Mouse (Mus musculus) MEL (cell line): ENCODE results near the gene Chpf. TPM values are rescaled to one million over a fixed set of nuclear protein-coding genes. Genes with fewer than 3 reads are reported as not detected.

Experiments used
- DNase-seq: peaks from one replicate; pipeline ENCODE4 v3.0.0; 2011; ENCODE audit warnings: low read depth, low spot score
- H3K27ac ChIP-seq: 2 replicates; pipeline ENCODE4 v1.5.1; 2012; ENCODE audit warnings: low read depth, mild to moderate bottlenecking, control low read depth, low read length, moderate library complexity; ENCODE audit not compliant: control insufficient read depth
- H3K27me3 ChIP-seq, 2 experiments: fragments of 150-350 bp in 1 of 2; sonication (generic) in 1 of 2; 2 replicates each; pipeline ENCODE4 v1.6.1; 2012; ENCODE audit warnings: low read length in 2 of 2, mild to moderate bottlenecking in 2 of 2, improper control_type of control experiment in 1 of 2, moderate library complexity in 1 of 2; ENCODE audit not compliant: insufficient read depth in 2 of 2, control insufficient read depth in 1 of 2
- H3K36me3 ChIP-seq, 2 experiments: 2 replicates each; pipeline ENCODE4 v1.6.1; 2012 to 2014; ENCODE audit warnings: low read length in 2 of 2, improper control_type of control experiment in 1 of 2, inconsistent platforms in 1 of 2, mild to moderate bottlenecking in 1 of 2; ENCODE audit not compliant: insufficient read depth in 2 of 2, control insufficient read depth in 1 of 2
- H3K4me1 ChIP-seq, 2 experiments: fragments of 150-350 bp in 1 of 2; sonication (generic) in 1 of 2; 2 replicates each; pipeline ENCODE4 v1.6.1; 2012; ENCODE audit warnings: low read length in 2 of 2, improper control_type of control experiment in 1 of 2, mild to moderate bottlenecking in 1 of 2; ENCODE audit not compliant: insufficient read depth in 2 of 2, control insufficient read depth in 1 of 2
- H3K4me3 ChIP-seq, 2 experiments: fragments of 150-350 bp in 1 of 2; sonication (generic) in 1 of 2; 2 replicates each; pipeline ENCODE4 v1.5.1; 2012; ENCODE audit warnings: low read depth in 2 of 2, low read length in 2 of 2, mild to moderate bottlenecking in 2 of 2, moderate library complexity in 2 of 2, control low read depth in 1 of 2, improper control_type of control experiment in 1 of 2; ENCODE audit not compliant: control insufficient read depth in 1 of 2, insufficient read depth in 1 of 2
- H3K79me2 ChIP-seq: 2 replicates; pipeline ENCODE4 v1.6.1; 2012; ENCODE audit warnings: mild to moderate bottlenecking, low read length, moderate library complexity; ENCODE audit not compliant: control insufficient read depth, poor library complexity, insufficient read depth
- H3K9ac ChIP-seq: 2 replicates; pipeline ENCODE4 v1.6.1; 2012; ENCODE audit warnings: low read depth, mild to moderate bottlenecking, control low read depth, low read length, moderate library complexity; ENCODE audit not compliant: control insufficient read depth, poor library complexity, severe bottlenecking
- H3K9me3 ChIP-seq: fragments of 150-350 bp; sonication (generic); replicated peaks from 2 replicates; pipeline ENCODE4 v1.6.1; 2012; ENCODE audit warnings: mild to moderate bottlenecking, low read length, improper control_type of control experiment, moderate library complexity; ENCODE audit not compliant: insufficient read depth
- CHD1 ChIP-seq: IDR thresholded peaks from 2 replicates; pipeline ENCODE4 v1.6.1; 2012; ENCODE audit warnings: low read depth, mild to moderate bottlenecking, inconsistent platforms, low read length, improper control_type of control experiment
- ELF1 ChIP-seq: IDR thresholded peaks from 2 replicates; pipeline ENCODE4 v1.6.1; 2014; ENCODE audit warnings: low read depth, mild to moderate bottlenecking, inconsistent platforms, low read length, improper control_type of control experiment, moderate library complexity
- ETS1 ChIP-seq: IDR thresholded peaks from 2 replicates; pipeline ENCODE4 v1.6.1; 2012; ENCODE audit warnings: low read depth, mild to moderate bottlenecking, inconsistent platforms, low read length, improper control_type of control experiment, moderate library complexity
- GABPA ChIP-seq: IDR thresholded peaks from 2 replicates; pipeline ENCODE4 v1.6.1; 2012; ENCODE audit warnings: low read depth, mild to moderate bottlenecking, inconsistent platforms, low read length, improper control_type of control experiment, moderate library complexity
- HCFC1 ChIP-seq: IDR thresholded peaks from 2 replicates; pipeline ENCODE4 v1.6.1; 2012; ENCODE audit warnings: low read depth, mild to moderate bottlenecking, inconsistent platforms, low read length, improper control_type of control experiment, moderate library complexity
- KAT2A ChIP-seq: conservative IDR thresholded peaks from 2 replicates; pipeline ENCODE4 v1.6.1; 2012; ENCODE audit warnings: low read depth, low read length, improper control_type of control experiment, inconsistent platforms
- MAFK ChIP-seq: IDR thresholded peaks from 2 replicates; pipeline ENCODE4 v1.6.1; 2011; ENCODE audit warnings: low read depth, mild to moderate bottlenecking, low read length, improper control_type of control experiment, borderline replicate concordance
- MAX ChIP-seq: IDR thresholded peaks from 2 replicates; pipeline ENCODE4 v1.6.1; 2011; ENCODE audit warnings: low read length, improper control_type of control experiment
- MAZ ChIP-seq: IDR thresholded peaks from 2 replicates; pipeline ENCODE4 v1.6.1; 2012; ENCODE audit warnings: low read depth, mild to moderate bottlenecking, inconsistent platforms, low read length, improper control_type of control experiment
- MXI1 ChIP-seq: IDR thresholded peaks from 2 replicates; pipeline ENCODE4 v1.6.1; 2011; ENCODE audit warnings: mild to moderate bottlenecking, low read depth, low read length, improper control_type of control experiment
- NELFE ChIP-seq: IDR thresholded peaks from 2 replicates; pipeline ENCODE4 v1.6.1; 2011; ENCODE audit warnings: low read depth, low read length, improper control_type of control experiment
- NRF1 ChIP-seq: IDR thresholded peaks from 2 replicates; pipeline ENCODE4 v1.6.1; 2014; ENCODE audit warnings: low read depth, mild to moderate bottlenecking, inconsistent platforms, low read length, improper control_type of control experiment, moderate library complexity; ENCODE audit not compliant: poor library complexity, insufficient read depth, severe bottlenecking
- POLR2A ChIP-seq, 2 experiments: IDR thresholded peaks; 2 replicates each; pipeline ENCODE4 v1.6.1; 2011 to 2012; ENCODE audit warnings: low read length in 2 of 2, mild to moderate bottlenecking in 2 of 2, control low read depth in 1 of 2, improper control_type of control experiment in 1 of 2, low read depth in 1 of 2, moderate library complexity in 1 of 2; ENCODE audit not compliant: control insufficient read depth in 1 of 2, insufficient read depth in 1 of 2, poor library complexity in 1 of 2
- POLR2AphosphoS2 ChIP-seq: IDR thresholded peaks from 2 replicates; pipeline ENCODE4 v1.6.1; 2011; ENCODE audit warnings: low read length, improper control_type of control experiment
- RAD21 ChIP-seq: IDR thresholded peaks from 2 replicates; pipeline ENCODE4 v1.6.1; 2011; ENCODE audit warnings: mild to moderate bottlenecking, low read depth, low read length, improper control_type of control experiment
- SIN3A ChIP-seq: IDR thresholded peaks from 2 replicates; pipeline ENCODE4 v1.6.1; 2012; ENCODE audit warnings: low read length, improper control_type of control experiment, inconsistent platforms
- SMC3 ChIP-seq: IDR thresholded peaks from 2 replicates; pipeline ENCODE4 v1.6.1; 2011; ENCODE audit warnings: low read depth, low read length, improper control_type of control experiment
- TBP ChIP-seq: IDR thresholded peaks from 2 replicates; pipeline ENCODE4 v1.8.0; 2011; ENCODE audit warnings: low read depth, low read length, improper control_type of control experiment
- TCF12 ChIP-seq: IDR thresholded peaks from 2 replicates; pipeline ENCODE4 v1.6.1; 2014; ENCODE audit warnings: low read depth, mild to moderate bottlenecking, inconsistent platforms, low read length, improper control_type of control experiment, moderate library complexity
- USF1 ChIP-seq: IDR thresholded peaks from 2 replicates; pipeline ENCODE4 v1.6.1; 2014; ENCODE audit warnings: low read depth, mild to moderate bottlenecking, inconsistent platforms, low read length, improper control_type of control experiment, moderate library complexity
- USF2 ChIP-seq, 2 experiments: IDR thresholded peaks; 2 replicates each; pipeline ENCODE4 v1.6.1; 2011 to 2012; ENCODE audit warnings: improper control_type of control experiment in 2 of 2, low read length in 2 of 2, borderline replicate concordance in 1 of 2, inconsistent platforms in 1 of 2, low read depth in 1 of 2, mild to moderate bottlenecking in 1 of 2; ENCODE audit not compliant: insufficient read depth in 1 of 2
- ZMIZ1 ChIP-seq: IDR thresholded peaks from 2 replicates; pipeline ENCODE4 v1.6.1; 2012; ENCODE audit warnings: low read depth, mild to moderate bottlenecking, inconsistent platforms, low read length, improper control_type of control experiment, moderate library complexity
- ZNF384 ChIP-seq: IDR thresholded peaks from 2 replicates; pipeline ENCODE4 v1.6.1; 2012; ENCODE audit warnings: low read depth, mild to moderate bottlenecking, inconsistent platforms, low read length, improper control_type of control experiment
- polyA plus RNA-seq, 2 experiments: library from polyadenylated mRNA; stranded (reverse) in 1 of 2; unstranded in 1 of 2; fragments of >175 nt in 1 of 2; fragments of >200 nt in 1 of 2; gene quantifications; 2 replicates each; pipeline versions ENCODE4 v1.2.1 to v1.2.4; 2012; ENCODE audit warnings: low replicate concordance in 2 of 2, low read depth in 1 of 2; ENCODE audit not compliant: insufficient read length in 2 of 2, insufficient read depth in 1 of 2, missing spikeins in 1 of 2
- total RNA-seq: library from RNA; depleted of rRNA; stranded (reverse); fragments of 300-350 nt; gene quantifications from 2 replicates; pipeline ENCODE4 v1.2.3, GENCODE M21; 2012; rRNA removed

Chpf gene
- total RNA-seq (23.9 and 32.3 TPM in 2 replicates), polyA plus RNA-seq (10 to 100 TPM in 1 of 2 experiments, not detected in 1; 49.0 TPM)

DNA sequence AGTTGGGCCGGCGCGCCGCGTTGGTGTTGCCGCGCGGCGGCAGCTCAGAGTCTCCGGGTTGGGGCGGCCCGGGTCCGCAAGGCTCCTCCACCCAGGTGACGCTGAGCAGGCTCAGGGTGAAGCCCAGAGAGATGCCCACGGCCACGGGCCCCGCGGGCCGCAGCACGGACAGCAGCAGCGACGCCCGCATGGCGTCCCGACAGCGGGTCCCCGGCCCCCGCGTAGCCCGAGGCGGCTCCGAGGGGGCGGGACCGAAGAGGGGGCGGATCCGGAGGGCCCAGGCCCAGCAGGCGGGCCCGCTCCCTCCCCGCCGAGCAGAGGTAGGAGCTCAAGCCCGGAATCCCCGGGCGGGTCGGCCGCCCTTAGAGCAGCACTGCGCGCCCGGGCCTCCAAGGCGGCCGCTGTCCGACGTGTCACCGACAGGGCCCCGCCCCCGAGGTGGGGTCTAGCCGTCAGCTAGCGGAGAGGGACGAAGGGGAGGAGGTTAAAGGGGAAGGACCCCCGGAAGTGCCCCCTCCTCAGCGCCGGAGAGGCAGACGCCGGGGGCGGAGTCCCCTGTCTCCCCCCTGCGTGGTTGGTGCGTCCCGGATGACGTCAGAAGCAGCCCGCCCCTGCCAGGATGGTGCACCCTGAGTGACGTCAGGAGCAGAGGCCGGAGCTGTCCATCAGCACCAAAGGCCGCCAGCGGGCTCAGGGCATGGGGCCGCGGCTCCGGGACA is at the start of gene Chpf, which contains the start of gene Tmem198:
Gene Chpf, minus strand, starts transcription at position 392 of the 719 bp plus-strand sequence.
Gene Tmem198, plus strand, starts transcription at position 617 of the 719 bp plus-strand sequence.
- no peaks in the 10 kb centered on the region for H3K27me3 ChIP-seq
- H3K27ac ChIP-seq, result peak within 1 kb of the TSS; percentile 39
- no peaks in the 10 kb centered on the region for H3K9me3 ChIP-seq
- peak; percentile 97 for DNase-seq
- H3K9ac ChIP-seq, result peak within 1 kb of the TSS; percentile 89
- TF ChIP-seq KAT2A (no peak; the same call in 1 of the 2 replicates), SIN3A (peak; percentile 96), TCF12 (peak; percentile 9; the same call in 1 of the 2 replicates), NELFE (peak; percentile 79), SMC3 (no peak), USF1 (peak; percentile 25; the same call in 1 of the 2 replicates), ETS1 (peak; percentile 48; the same call in 1 of the 2 replicates), NRF1 (0 out of 2 replicates have a peak, but pooled peaks have one; percentile 4), ELF1 (peak; percentile 86), MAFK (no peak), ZNF384 (no peak), RAD21 (no peak), POLR2AphosphoS2 (0 out of 2 replicates have a peak, but pooled peaks have one; percentile 48), GABPA (peak; percentile 75; the same call in 1 of the 2 replicates), USF2 (IDR thresholded peaks at IDR 0.05; ENCODE audit: borderline replicate concordance in 1 of 2, insufficient read depth in 1 of 2, low read depth in 1 of 2, low read length in 2 of 2) (no peak), ZMIZ1 (0 out of 2 replicates have a peak, but pooled peaks have one; percentile 51), TBP (0 out of 2 replicates have a peak, but pooled peaks have one; percentile 27), POLR2A (IDR thresholded peaks at IDR 0.05; ENCODE audit: control insufficient read depth in 1 of 2, insufficient read depth in 1 of 2, low read depth in 1 of 2, low read length in 2 of 2, poor library complexity in 1 of 2) (peak; percentile 80 to 91; a peak in 3 of 4 replicates), MXI1 (peak; percentile 94), HCFC1 (peak; percentile 82), MAZ (peak; percentile 97), CHD1 (0 out of 2 replicates have a peak, but pooled peaks have one; percentile 90), MAX (peak; percentile 17; the same call in 1 of the 2 replicates)
- peaks cover 0 to 5% of the 10 kb centered on the region in 2 experiments; a peak in 3 of 4 replicates for H3K36me3 ChIP-seq
- H3K4me1 ChIP-seq, result 0 out of 4 replicates have a peak, but pooled peaks cover 0 to 4% of the 10 kb centered on the region in 2 experiments
- peaks cover 3% of the 10 kb centered on the region; the same call in 1 of the 2 replicates for H3K79me2 ChIP-seq
- H3K4me3 ChIP-seq, result peak within 1 kb of the TSS; percentile 86 to 90
